Comparison of ENCODE assay signal across 28 mouse cellular contexts in the genomic region with DNA sequence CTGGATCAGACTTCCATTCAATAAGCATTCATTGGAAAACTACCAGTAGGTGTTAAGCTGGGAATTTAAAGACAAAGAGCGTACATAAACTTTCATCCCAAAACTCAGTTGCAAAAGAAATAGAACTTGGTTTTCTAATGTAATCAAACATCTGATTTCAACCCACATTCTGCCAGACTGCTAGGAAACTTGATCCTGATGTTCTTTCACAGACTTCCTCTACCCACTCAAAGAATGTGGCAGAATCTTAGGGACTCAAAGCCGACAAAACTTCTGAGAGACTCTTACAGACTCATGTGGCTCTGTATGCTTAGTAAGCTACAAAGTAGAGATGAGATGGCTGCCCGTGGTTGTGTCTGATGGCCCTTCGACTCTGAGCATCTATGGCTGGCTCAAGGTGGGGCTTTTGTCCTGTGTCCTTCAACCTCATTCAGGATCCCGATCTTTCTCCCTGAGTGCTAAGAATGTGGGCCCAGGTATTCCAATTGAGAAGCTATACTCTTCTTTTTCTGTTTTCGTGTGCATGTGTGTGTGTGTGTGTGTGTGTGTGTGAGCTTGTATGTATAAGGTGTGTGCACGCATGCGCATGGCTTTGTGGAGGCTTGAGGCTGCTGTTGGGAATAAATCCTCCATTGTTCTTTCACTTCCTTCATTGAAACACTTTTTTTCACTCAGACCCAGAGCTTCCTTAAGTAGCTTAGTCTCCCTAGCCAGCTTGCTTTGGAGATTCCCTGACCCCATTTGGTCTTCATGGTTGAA.
DNase-seq lines count a peak whose midpoint lies in the region; ATAC-seq lines count a peak whose summit lies in the region.
"Had no signal": no experiment of that assay in that cellular context is flagged by ENCODE, and none has a peak within 500 bp of the region (broad histone marks: within the 10 kb centered on the region; RNA-seq: fewer than 3 reads in every experiment).

No protein-coding gene starts in this region.

- no peak for DNase-seq in heart, embryonic 10.5 days (ENCODE audit: low spot score)
- DNase-seq in heart, adult 18-20 months = no peak
- peak; percentile 80 for DNase-seq in midbrain, embryonic 11.5 days (ENCODE audit: low spot score, missing footprints)
- DNase-seq in urinary bladder, adult 2 months (ENCODE audit: low spot score) = no peak
- DNase-seq: adrenal gland, adult 8-10 months; cerebellum, adult 18-20 months; cerebellum, postnatal 14 days; forebrain, postnatal 0 days; gastrocnemius, postnatal 10 days; heart, adult 2 months; kidney, adult 2 months; kidney, postnatal 25 days; right cerebral cortex, postnatal 14 days; thymus, postnatal 14 days had no signal

- H3K9me3 ChIP-seq in heart, embryonic 10.5 days = no peaks in the 10 kb centered on the region
- no peaks in the 10 kb centered on the region for H3K9me3 ChIP-seq in midbrain, embryonic 11.5 days (ENCODE audit: control insufficient read depth, low read length)
- no peaks in the 10 kb centered on the region for H3K9me3 ChIP-seq in midbrain, embryonic 15.5 days
- no peaks in the 10 kb centered on the region for H3K9me3 ChIP-seq in embryonic facial prominence, embryonic 13.5 days
- H3K9me3 ChIP-seq: forebrain, embryonic 10.5 days; G1E; hindbrain, embryonic 13.5 days; limb, embryonic 15.5 days; liver, embryonic 15.5 days; lung, embryonic 15.5 days; neural tube, embryonic 15.5 days had no signal

- 81% methylated on average over 8 of the region's 8 CpGs for WGBS in heart, embryonic 10.5 days
- WGBS in midbrain, embryonic 11.5 days = 76% methylated on average over 8 of the region's 8 CpGs
- WGBS in midbrain, embryonic 15.5 days = 76% methylated on average over 8 of the region's 8 CpGs
- WGBS in embryonic facial prominence, embryonic 13.5 days = 65% methylated on average over 8 of the region's 8 CpGs

- ATAC-seq in midbrain, embryonic 11.5 days (ENCODE audit: low FRiP score) = no peak
- ATAC-seq in midbrain, embryonic 15.5 days (replicated peaks) = no peak
- no peak for ATAC-seq in embryonic facial prominence, embryonic 13.5 days (ENCODE audit: insufficient number of reproducible peaks, insufficient read depth, low FRiP score, low TSS enrichment, low read depth)
- no peak for ATAC-seq in CD4-positive, CD25-positive, alpha-beta regulatory T cell, adult 4 months
- ATAC-seq: forebrain, postnatal 0 days; Patski had no signal

- H3K4me2 ChIP-seq in midbrain, embryonic 11.5 days = no peak overlapping the region
- H3K4me2 ChIP-seq in midbrain, embryonic 15.5 days = no peak overlapping the region
- H3K4me2 ChIP-seq in embryonic facial prominence, embryonic 13.5 days = no peak overlapping the region
- H3K4me2 ChIP-seq: hindbrain, embryonic 13.5 days; limb, embryonic 15.5 days; liver, embryonic 15.5 days; lung, embryonic 15.5 days; neural tube, embryonic 15.5 days had no signal

- no peak overlapping the region for H3K4me3 ChIP-seq in heart, embryonic 10.5 days
- H3K4me3 ChIP-seq in midbrain, embryonic 11.5 days (ENCODE audit: low read depth, low read length) = no peak overlapping the region
- H3K4me3 ChIP-seq in midbrain, embryonic 15.5 days = no peak overlapping the region
- no peak overlapping the region for H3K4me3 ChIP-seq in embryonic facial prominence, embryonic 13.5 days
- H3K4me3 ChIP-seq: forebrain, embryonic 10.5 days; heart, adult 2 months; hindbrain, embryonic 13.5 days; layer of hippocampus, adult 2 months; limb, embryonic 15.5 days; liver, embryonic 15.5 days; lung, embryonic 15.5 days; neural tube, embryonic 15.5 days had no signal

- H3K27ac ChIP-seq in heart, embryonic 10.5 days = peak overlapping the region; percentile 22; the same call in 1 of the 2 replicates
- no peak overlapping the region for H3K27ac ChIP-seq in midbrain, embryonic 11.5 days (ENCODE audit: low read depth, low read length)
- no peak overlapping the region for H3K27ac ChIP-seq in midbrain, embryonic 15.5 days
- peak overlapping the region; percentile 71 for H3K27ac ChIP-seq in embryonic facial prominence, embryonic 13.5 days
- H3K27ac ChIP-seq: forebrain, embryonic 10.5 days; heart, adult 2 months; hindbrain, embryonic 13.5 days; layer of hippocampus, adult 2 months; limb, embryonic 15.5 days; liver, embryonic 15.5 days; lung, embryonic 15.5 days; macrophage; neural tube, embryonic 15.5 days had no signal

- H3K4me1 ChIP-seq in heart, embryonic 10.5 days = peaks cover 38% of the 10 kb centered on the region
- peaks cover 7% of the 10 kb centered on the region for H3K4me1 ChIP-seq in midbrain, embryonic 11.5 days (ENCODE audit: control insufficient read depth, insufficient read depth, low read length)
- 0 out of 2 replicates have a peak, but pooled peaks cover 3% of the 10 kb centered on the region for H3K4me1 ChIP-seq in midbrain, embryonic 15.5 days
- peaks cover 32% of the 10 kb centered on the region for H3K4me1 ChIP-seq in embryonic facial prominence, embryonic 13.5 days
- H3K4me1 ChIP-seq: liver, embryonic 15.5 days; neural tube, embryonic 15.5 days had no signal

- H3K27me3 ChIP-seq in heart, embryonic 10.5 days (ENCODE audit: insufficient read depth, poor library complexity, severe bottlenecking) = no peaks in the 10 kb centered on the region
- no peaks in the 10 kb centered on the region for H3K27me3 ChIP-seq in midbrain, embryonic 11.5 days (ENCODE audit: control insufficient read depth, insufficient read depth, low read length)
- H3K27me3 ChIP-seq in midbrain, embryonic 15.5 days (replicated peaks) = no peaks in the 10 kb centered on the region
- H3K27me3 ChIP-seq in embryonic facial prominence, embryonic 13.5 days = no peaks in the 10 kb centered on the region
- H3K27me3 ChIP-seq: CH12.LX; hindbrain, embryonic 13.5 days; limb, embryonic 15.5 days; liver, embryonic 15.5 days; lung, embryonic 15.5 days; neural tube, embryonic 15.5 days; Patski had no signal

- H3K36me3 ChIP-seq in heart, embryonic 10.5 days = no peaks in the 10 kb centered on the region
- H3K36me3 ChIP-seq in midbrain, embryonic 11.5 days (ENCODE audit: control insufficient read depth, insufficient read depth, low read length) = no peaks in the 10 kb centered on the region
- H3K36me3 ChIP-seq in midbrain, embryonic 15.5 days (replicated peaks) = no peaks in the 10 kb centered on the region
- no peaks in the 10 kb centered on the region for H3K36me3 ChIP-seq in embryonic facial prominence, embryonic 13.5 days
- H3K36me3 ChIP-seq: forebrain, embryonic 10.5 days; G1E; hindbrain, embryonic 13.5 days; limb, embryonic 15.5 days; liver, embryonic 15.5 days; lung, embryonic 15.5 days; neural tube, embryonic 15.5 days had no signal

- H3K9ac ChIP-seq in midbrain, embryonic 11.5 days (ENCODE audit: low read length) = no peak overlapping the region
- no peak overlapping the region for H3K9ac ChIP-seq in midbrain, embryonic 15.5 days
- H3K9ac ChIP-seq in embryonic facial prominence, embryonic 13.5 days = no peak overlapping the region
- H3K9ac ChIP-seq: forebrain, postnatal 0 days; hindbrain, embryonic 13.5 days; limb, embryonic 15.5 days; liver, embryonic 15.5 days; lung, embryonic 15.5 days; neural tube, embryonic 15.5 days had no signal

Comparison
In these comparisons a context has a peak if more than half of its experiments do, and no peak if none do; other contexts are left out.
1. H3K27ac ChIP-seq: peak in heart, embryonic 10.5 days (single experiment) and embryonic facial prominence, embryonic 13.5 days (single experiment); none in midbrain, embryonic 11.5 days (single experiment) and midbrain, embryonic 15.5 days (single experiment).